Mouse (Mus musculus) layer of hippocampus, postnatal 36 days (tissue): Measurements from ENCODE around the gene Thpo. TPM values are rescaled to one million over a fixed set of nuclear protein-coding genes. Genes with fewer than 3 reads are reported as not detected.

ENCODE experiments used
- DNase-seq, 2 experiments: peaks; one replicate each; pipeline ENCODE4 v3.0.0; 2022
- total RNA-seq, 2 experiments: library from RNA; stranded (reverse); gene quantifications; 2 replicates each; pipeline ENCODE4 v1.2.3; 2021

Gene Thpo
- total RNA-seq, 2 experiments from 2014 or later: 14.1 to 15.8 TPM

GRCm38 (mm10) chr16:20702522-20702893 is 31.8 kb downstream of the Thpo start:
- no peak for DNase-seq

- DNase-seq: no peak
Measured at GRCm38 (mm10) chr16:20701729-20702521, 32.4 kb downstream of the Thpo start.

GRCm38 (mm10) chr16:20701316-20701715 is 33.0 kb downstream of the Thpo start:
- DNase-seq: no peak

GRCm38 (mm10) chr16:20700036-20700435 is 34.3 kb downstream of the Thpo start:
- no peak for DNase-seq

GRCm38 (mm10) chr16:20699266-20699665 is 35.0 kb downstream of the Thpo start:
- DNase-seq: no peak

- DNase-seq: peak; percentile 98
Measured at GRCm38 (mm10) chr16:20695622-20696323, 38.5 kb downstream of the Thpo start.

- DNase-seq: peak; percentile 73 to 75
Measured at GRCm38 (mm10) chr16:20694781-20695180, 39.5 kb downstream of the Thpo start.

- DNase-seq: peak; percentile 96
Measured at GRCm38 (mm10) chr16:20693111-20693701, 41.1 kb downstream of the Thpo start, which contains the start of gene Fam131a. Fam131a (plus strand) TSS chr16:20693241.

GRCm38 (mm10) chr16:20692241-20692965 is 41.9 kb downstream of the Thpo start:
- DNase-seq: no peak

GRCm38 (mm10) chr16:20691617-20692016 is 42.7 kb downstream of the Thpo start:
- no peak for DNase-seq

- no peak for DNase-seq
Measured at GRCm38 (mm10) chr16:20690774-20691173, 43.5 kb downstream of the Thpo start.

- peak; percentile 72 to 76 for DNase-seq
Measured at GRCm38 (mm10) chr16:20677974-20678675, 56.2 kb downstream of the Thpo start.

GRCm38 (mm10) chr16:20677380-20677779 is 56.9 kb downstream of the Thpo start:
- no peak for DNase-seq

GRCm38 (mm10) chr16:20676702-20677101 is 57.6 kb downstream of the Thpo start:
- DNase-seq: no peak

GRCm38 (mm10) chr16:20675213-20675612 is 59.1 kb downstream of the Thpo start:
- DNase-seq: no peak

Other genes with a start within 250 kb of the Thpo start
- 10 to 100 TPM; 49.7 to 50.1 TPM for gene Eif2b5, start 235.7 kb downstream of the Thpo start, total RNA-seq
- 10 to 100 TPM; 57.1 to 64.4 TPM for gene Dvl3, start 217.5 kb downstream of the Thpo start, total RNA-seq
- 100 to 1,000 TPM; 725 to 748 TPM for gene Ap2m1, start 199.0 kb downstream of the Thpo start, total RNA-seq
- gene Abcf3, start 185.9 kb downstream of the Thpo start, total RNA-seq: 100 to 1,000 TPM; 104 to 113 TPM
- gene Vwa5b2, start 145.0 kb downstream of the Thpo start, total RNA-seq: 10 to 100 TPM; 21.8 to 23.4 TPM
- gene Eef1akmt4, start 122.9 kb downstream of the Thpo start, total RNA-seq: 1 to 10 TPM; 2.5 to 2.9 TPM
- not detected for gene Gm49333, start 122.9 kb downstream of the Thpo start, total RNA-seq
- 10 to 100 TPM; 11.9 to 13.2 TPM for gene Alg3, start 122.8 kb downstream of the Thpo start, total RNA-seq
- 10 to 100 TPM; 83.0 to 88.3 TPM for gene Camk2n2, start 113.2 kb downstream of the Thpo start, total RNA-seq
- gene Ece2, start 104.7 kb downstream of the Thpo start, total RNA-seq: 10 to 100 TPM; 28.4 to 29.2 TPM
- gene Psmd2, start 82.9 kb downstream of the Thpo start, total RNA-seq: 100 to 1,000 TPM; 212 to 232 TPM
- 100 to 1,000 TPM; 292 to 299 TPM for gene Eif4g1, start 66.2 kb downstream of the Thpo start, total RNA-seq
- gene Fam131a, start 41.3 kb downstream of the Thpo start, total RNA-seq: 100 to 1,000 TPM; 415 to 465 TPM
- gene Polr2h, start 16.8 kb downstream of the Thpo start, total RNA-seq: 10 to 100 TPM; 24.8 to 24.9 TPM
- gene Clcn2, start 16.8 kb downstream of the Thpo start, total RNA-seq: 10 to 100 TPM; 66.0 to 71.3 TPM
- 10 to 100 TPM; 86.1 to 88.4 TPM for gene Chrd, start 1.4 kb downstream of the Thpo start, total RNA-seq